Mouse (Mus musculus): ENCODE measurements around the gene Srp9. TPM values are rescaled to one million over a fixed set of nuclear protein-coding genes. Genes with fewer than 3 reads are reported as not detected.

The Srp9 gene
- polyA plus RNA-seq, 1 experiment from 2014 or later = 128 TPM

GRCm38 (mm10) chr1:182093407-182093806, 31.1 kb upstream of the Srp9 start:
- no peak overlapping the region for H3K27ac ChIP-seq

GRCm38 (mm10) chr1:182094473-182095136, 29.9 kb upstream of the Srp9 start:
- H3K4me1 ChIP-seq = peaks cover 65% of the 10 kb centered on the region
- H3K4me3 ChIP-seq = peak overlapping the region; percentile 9; the same call in 1 of the 2 replicates
- H3K36me3 ChIP-seq = no peaks in the 10 kb centered on the region
- no peaks in the 10 kb centered on the region for H3K27me3 ChIP-seq (ENCODE audit: insufficient read depth, poor library complexity, severe bottlenecking)
- DNase-seq (ENCODE audit: low spot score) = no peak
- H3K27ac ChIP-seq = peak overlapping the region; percentile 49; the same call in 1 of the 2 replicates
- no peaks in the 10 kb centered on the region for H3K9me3 ChIP-seq
- WGBS = 36% methylated on average over 15 of the region's 15 CpGs

More at GRCm38 (mm10) chr1:182093407-182093806, 31.1 kb upstream of the Srp9 start:
- no peaks in the 10 kb centered on the region for H3K27me3 ChIP-seq (ENCODE audit: insufficient read depth, poor library complexity, severe bottlenecking)
- H3K36me3 ChIP-seq = no peaks in the 10 kb centered on the region
- H3K4me3 ChIP-seq = no peak overlapping the region
- H3K4me1 ChIP-seq = peaks cover 66% of the 10 kb centered on the region
- DNase-seq (ENCODE audit: low spot score) = no peak
- 83% methylated on average over 5 of the region's 5 CpGs for WGBS
- H3K9me3 ChIP-seq = no peaks in the 10 kb centered on the region

GRCm38 (mm10) chr1:182095240-182095741, 29.2 kb upstream of the Srp9 start:
- 25% methylated on average over 10 of the region's 10 CpGs for WGBS
- H3K36me3 ChIP-seq = no peaks in the 10 kb centered on the region
- H3K27me3 ChIP-seq (ENCODE audit: insufficient read depth, poor library complexity, severe bottlenecking) = no peaks in the 10 kb centered on the region
- H3K27ac ChIP-seq = peak overlapping the region; percentile 67
- H3K9me3 ChIP-seq = no peaks in the 10 kb centered on the region
- H3K4me1 ChIP-seq = peaks cover 58% of the 10 kb centered on the region
- no peak for DNase-seq (ENCODE audit: low spot score)
- peak overlapping the region; percentile 6; the same call in 1 of the 2 replicates for H3K4me3 ChIP-seq

- H3K27me3 ChIP-seq (ENCODE audit: insufficient read depth, poor library complexity, severe bottlenecking) = no peaks in the 10 kb centered on the region
- WGBS = 77% methylated on average over 5 of the region's 5 CpGs
- no peak for DNase-seq (ENCODE audit: low spot score)
- H3K4me1 ChIP-seq = peaks cover 47% of the 10 kb centered on the region
- no peaks in the 10 kb centered on the region for H3K9me3 ChIP-seq
- no peak overlapping the region for H3K4me3 ChIP-seq
- H3K27ac ChIP-seq = no peak overlapping the region; the same call in 1 of the 2 replicates
- H3K36me3 ChIP-seq = no peaks in the 10 kb centered on the region
Observed at GRCm38 (mm10) chr1:182096707-182097106, 27.8 kb upstream of the Srp9 start.

- Histone ChIP-seq H3K27ac (no peak overlapping the region), H3K4me3 (no peak overlapping the region), H3K36me3 (no peaks in the 10 kb centered on the region), H3K27me3 (ENCODE audit: insufficient read depth, poor library complexity, severe bottlenecking) (no peaks in the 10 kb centered on the region), H3K9me3 (no peaks in the 10 kb centered on the region), H3K4me1 (peaks cover 52% of the 10 kb centered on the region)
- no peak for DNase-seq (ENCODE audit: low spot score)
- 49% methylated on average over 5 of the region's 5 CpGs for WGBS
Observed at GRCm38 (mm10) chr1:182099062-182099461, 25.5 kb upstream of the Srp9 start.

- Histone ChIP-seq H3K27me3 (ENCODE audit: insufficient read depth, poor library complexity, severe bottlenecking) (no peaks in the 10 kb centered on the region), H3K27ac (no peak overlapping the region), H3K4me1 (peaks cover 49% of the 10 kb centered on the region), H3K4me3 (no peak overlapping the region), H3K9me3 (no peaks in the 10 kb centered on the region), H3K36me3 (no peaks in the 10 kb centered on the region)
- DNase-seq (ENCODE audit: low spot score) = no peak
- 63% methylated on average over 3 of the region's 3 CpGs for WGBS
Observed at GRCm38 (mm10) chr1:182100403-182100802, 24.1 kb upstream of the Srp9 start.

- peaks cover 46% of the 10 kb centered on the region for H3K4me1 ChIP-seq
- WGBS = 68% methylated on average over 4 of the region's 4 CpGs
Observed at GRCm38 (mm10) chr1:182101468-182101867, 23.1 kb upstream of the Srp9 start.

GRCm38 (mm10) chr1:182102706-182103105, 21.8 kb upstream of the Srp9 start:
- DNase-seq (ENCODE audit: low spot score) = no peak
- Histone ChIP-seq H3K27me3 (ENCODE audit: insufficient read depth, poor library complexity, severe bottlenecking) (no peaks in the 10 kb centered on the region), H3K4me1 (peaks cover 45% of the 10 kb centered on the region), H3K4me3 (no peak overlapping the region), H3K27ac (peak overlapping the region; percentile 33; the same call in 1 of the 2 replicates), H3K9me3 (no peaks in the 10 kb centered on the region), H3K36me3 (no peaks in the 10 kb centered on the region)

More at GRCm38 (mm10) chr1:182101468-182101867, 23.1 kb upstream of the Srp9 start:
- Histone ChIP-seq H3K36me3 (no peaks in the 10 kb centered on the region), H3K27ac (no peak overlapping the region), H3K4me3 (no peak overlapping the region), H3K9me3 (no peaks in the 10 kb centered on the region), H3K27me3 (ENCODE audit: insufficient read depth, poor library complexity, severe bottlenecking) (no peaks in the 10 kb centered on the region)
- no peak for DNase-seq (ENCODE audit: low spot score)

- Histone ChIP-seq H3K36me3 (no peaks in the 10 kb centered on the region), H3K27me3 (ENCODE audit: insufficient read depth, poor library complexity, severe bottlenecking) (no peaks in the 10 kb centered on the region), H3K27ac (no peak overlapping the region), H3K9me3 (no peaks in the 10 kb centered on the region), H3K4me3 (no peak overlapping the region), H3K4me1 (peaks cover 48% of the 10 kb centered on the region)
- 91% methylated on average over 11 of the region's 11 CpGs for WGBS
- DNase-seq (ENCODE audit: low spot score) = no peak
Observed at GRCm38 (mm10) chr1:182103436-182103835, 21.1 kb upstream of the Srp9 start.

- no peak overlapping the region for H3K27ac ChIP-seq
- DNase-seq (ENCODE audit: low spot score) = no peak
- peaks cover 39% of the 10 kb centered on the region for H3K4me1 ChIP-seq
- no peak overlapping the region for H3K4me3 ChIP-seq
- H3K9me3 ChIP-seq = no peaks in the 10 kb centered on the region
- no peaks in the 10 kb centered on the region for H3K27me3 ChIP-seq (ENCODE audit: insufficient read depth, poor library complexity, severe bottlenecking)
- WGBS = 31% methylated on average over 3 of the region's 3 CpGs
- no peaks in the 10 kb centered on the region for H3K36me3 ChIP-seq
Observed at GRCm38 (mm10) chr1:182105023-182105422, 19.5 kb upstream of the Srp9 start.

GRCm38 (mm10) chr1:182107251-182107650, 17.3 kb upstream of the Srp9 start:
- 50% methylated on average over 9 of the region's 9 CpGs for WGBS
- Histone ChIP-seq H3K4me1 (peaks cover 52% of the 10 kb centered on the region), H3K27ac (0 out of 2 replicates have a peak overlapping the region, but pooled peaks have one; percentile 30), H3K4me3 (no peak overlapping the region), H3K9me3 (no peaks in the 10 kb centered on the region), H3K36me3 (no peaks in the 10 kb centered on the region), H3K27me3 (ENCODE audit: insufficient read depth, poor library complexity, severe bottlenecking) (no peaks in the 10 kb centered on the region)
- DNase-seq (ENCODE audit: low spot score) = no peak

GRCm38 (mm10) chr1:182108397-182109099, 16.0 kb upstream of the Srp9 start:
- H3K27ac ChIP-seq = 0 out of 2 replicates have a peak overlapping the region, but pooled peaks have one; percentile 38
- H3K27me3 ChIP-seq (ENCODE audit: insufficient read depth, poor library complexity, severe bottlenecking) = no peaks in the 10 kb centered on the region
- DNase-seq (ENCODE audit: low spot score) = no peak
- WGBS = 76% methylated on average over 13 of the region's 13 CpGs
- no peak overlapping the region for H3K4me3 ChIP-seq
- H3K4me1 ChIP-seq = peaks cover 54% of the 10 kb centered on the region
- H3K36me3 ChIP-seq = no peaks in the 10 kb centered on the region
- no peaks in the 10 kb centered on the region for H3K9me3 ChIP-seq

GRCm38 (mm10) chr1:182110185-182110584, 14.4 kb upstream of the Srp9 start:
- H3K4me1 ChIP-seq = peaks cover 61% of the 10 kb centered on the region
- H3K27ac ChIP-seq = 0 out of 2 replicates have a peak overlapping the region, but pooled peaks have one; percentile 60
- H3K9me3 ChIP-seq = no peaks in the 10 kb centered on the region

More at GRCm38 (mm10) chr1:182110185-182110584, 14.4 kb upstream of the Srp9 start:
- 81% methylated on average over 11 of the region's 11 CpGs for WGBS
- H3K27me3 ChIP-seq (ENCODE audit: insufficient read depth, poor library complexity, severe bottlenecking) = no peaks in the 10 kb centered on the region
- no peak overlapping the region for H3K4me3 ChIP-seq
- no peaks in the 10 kb centered on the region for H3K36me3 ChIP-seq
- no peak for DNase-seq (ENCODE audit: low spot score)
